Mouse (Mus musculus) olfactory bulb, adult 2 months (tissue): ENCODE data around the gene Olfr441. TPM values are rescaled to one million over a fixed set of nuclear protein-coding genes. Genes with fewer than 3 reads are reported as not detected.
"Not testable (repeated sequence)": the region's sequence is repeated elsewhere in the genome, so short reads cannot be mapped to it uniquely, and the experiment has no call there.

Experiments used
- H3K27ac ChIP-seq: fragments of 200-500 bp; 2 replicates; pipeline ENCODE4 v1.5.1; 2012; ENCODE audit warnings: low read depth, low read length; ENCODE audit not compliant: insufficient read depth
- H3K4me1 ChIP-seq: fragments of 200-500 bp; 2 replicates; pipeline ENCODE4 v1.6.1; 2012; ENCODE audit warnings: low read length; ENCODE audit not compliant: control insufficient read depth, insufficient read depth
- H3K4me3 ChIP-seq: fragments of 200-500 bp; 2 replicates; pipeline ENCODE4 v1.5.1; 2012; ENCODE audit warnings: mild to moderate bottlenecking, low read depth, low read length, moderate library complexity; ENCODE audit not compliant: insufficient read depth
- CTCF ChIP-seq: fragments of 200-500 bp; IDR thresholded peaks from 2 replicates; pipeline ENCODE4 v1.5.1; 2012; ENCODE audit warnings: low read depth, mild to moderate bottlenecking, low read length, moderate library complexity; ENCODE audit not compliant: insufficient read depth
- POLR2A ChIP-seq: fragments of 200-500 bp; IDR thresholded peaks from 2 replicates; pipeline ENCODE4 v1.6.1; 2012; ENCODE audit warnings: mild to moderate bottlenecking, low read depth, low read length, moderate library complexity; ENCODE audit not compliant: insufficient read depth
- WGBS: fragments of 180-500 bp; shearing (Covaris S2); methylation state at CpG from one replicate; pipeline ENCODE4 v1.1.7; 2018; 5-methylcytosine and 5-hydroxymethylcytosine counted together
- polyA plus RNA-seq: library from polyadenylated mRNA; stranded (reverse); fragments of >200 nt; gene quantifications from 2 replicates; pipeline ENCODE4 v1.2.4, GENCODE M21; 2012; ENCODE audit warnings: low replicate concordance; ENCODE audit not compliant: missing spikeins, insufficient read depth, insufficient read length

Gene Olfr441
- not detected in 2 replicates for polyA plus RNA-seq

DNA sequence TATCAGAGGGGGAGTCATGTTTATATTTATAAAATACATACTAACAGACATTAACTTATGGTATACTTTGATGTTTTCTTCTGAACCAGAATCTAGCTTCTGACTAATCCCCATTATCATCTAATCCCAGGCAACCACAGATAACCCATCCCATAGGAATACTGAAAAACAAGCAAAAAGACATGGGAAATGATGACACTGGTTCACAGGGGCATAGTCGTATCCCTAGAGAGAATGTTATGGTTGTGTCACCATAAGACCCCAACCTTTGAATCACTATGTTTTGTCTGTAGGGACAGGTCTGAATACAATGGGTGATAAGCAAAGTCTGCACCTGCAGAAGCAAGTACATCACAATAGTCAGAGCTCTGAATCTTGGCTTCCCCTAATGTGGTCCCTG lies at the start of gene Olfr441:
Gene Olfr441 (plus strand): TSS at position 301 of the 400 bp plus-strand sequence.
- not testable (repeated sequence) for H3K4me3 ChIP-seq, H3K27ac ChIP-seq, H3K4me1 ChIP-seq
- WGBS, result 87% methylated on average over 1 of the region's 1 CpGs

DNA sequence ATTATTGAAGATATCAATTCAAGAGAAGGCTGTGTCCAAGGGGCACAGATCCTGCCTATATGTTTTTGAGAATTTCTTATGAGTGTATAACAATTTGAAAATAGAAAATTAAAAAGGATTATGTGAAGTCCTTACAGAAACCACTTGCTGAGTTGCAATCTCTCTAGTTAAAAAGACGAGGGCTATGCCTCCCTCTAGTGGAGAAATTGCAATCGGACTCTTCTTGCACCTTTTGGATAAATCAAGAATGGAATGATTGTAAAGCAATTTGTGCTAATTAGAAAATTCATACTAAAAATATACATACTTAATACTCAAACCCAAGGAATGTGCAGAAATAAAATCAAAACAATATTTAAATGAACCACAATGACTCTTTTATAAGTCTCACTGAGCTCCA lies 27.4 kb upstream of the Olfr441 start:
- Histone ChIP-seq H3K4me3 (no peak overlapping the region), H3K27ac (no peak overlapping the region), H3K4me1 (no peaks in the 10 kb centered on the region)
- TF ChIP-seq POLR2A (no peak), CTCF (no peak)
- WGBS, result 8% methylated on average over 2 of the region's 2 CpGs

DNA sequence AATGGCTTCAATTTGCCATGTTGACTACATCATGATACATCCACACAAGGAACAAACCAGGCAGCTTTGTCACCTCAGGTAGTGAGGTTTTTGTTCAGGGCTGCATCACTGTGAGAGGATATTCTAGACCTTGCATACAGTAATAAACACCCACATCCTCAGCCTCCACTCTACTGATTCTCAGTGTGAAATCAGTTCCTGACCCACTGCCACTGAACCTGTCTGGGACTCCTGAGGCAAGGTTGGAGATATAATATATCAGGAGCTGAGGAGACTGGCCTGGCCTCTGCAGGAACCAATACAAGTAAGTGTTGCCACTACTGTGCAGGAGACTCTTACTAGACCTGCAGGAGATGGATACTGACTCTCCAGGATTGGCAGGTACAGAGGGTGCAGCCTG lies 24.8 kb upstream of the Olfr441 start:
- not testable (repeated sequence) for H3K4me3 ChIP-seq, H3K4me1 ChIP-seq, H3K27ac ChIP-seq

DNA sequence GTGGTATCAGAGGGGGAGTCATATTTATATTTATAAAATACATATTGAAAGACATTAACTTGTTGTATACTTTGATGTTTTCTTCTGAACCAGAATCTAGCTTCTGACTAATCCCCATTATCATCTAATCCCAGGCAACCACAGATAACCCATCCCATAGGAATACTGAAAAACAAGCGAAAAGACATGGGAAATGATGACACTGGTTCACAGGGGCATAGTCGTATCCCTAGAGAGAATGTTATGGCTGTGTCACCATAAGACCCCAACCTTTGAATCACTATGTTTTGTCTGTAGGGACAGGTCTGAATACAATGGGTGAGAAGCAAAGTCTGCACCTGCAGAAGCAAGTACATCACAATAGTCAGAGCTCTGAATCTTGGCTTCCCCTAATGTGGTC lies 40.1 kb downstream of the Olfr441 start, which contains the start of gene Olfr237-ps1:
Gene Olfr237-ps1 (plus strand): TSS at position 301 of the 400 bp plus-strand sequence.
- H3K4me1 ChIP-seq, H3K27ac ChIP-seq, H3K4me3 ChIP-seq: not testable (repeated sequence)
- WGBS, result 82% methylated on average over 2 of the region's 2 CpGs

DNA sequence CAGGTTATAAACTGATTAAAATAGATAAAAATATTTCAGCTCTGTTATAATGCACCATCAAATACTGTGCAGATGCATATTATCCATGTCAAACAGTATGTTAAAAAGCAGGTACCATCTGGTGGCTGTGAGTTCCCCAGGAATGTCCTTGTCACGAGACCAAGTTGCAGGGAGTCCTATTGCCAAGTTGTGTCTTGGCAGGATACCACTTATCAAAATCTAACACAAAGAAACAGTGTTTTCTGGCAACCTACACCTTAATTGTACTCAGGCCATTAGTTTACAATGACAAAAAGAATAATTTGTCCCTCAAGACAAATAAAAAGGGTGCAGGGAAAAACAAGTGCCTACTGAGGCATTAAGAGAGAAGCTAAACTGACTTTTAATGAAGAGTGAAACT lies 53.3 kb downstream of the Olfr441 start:
- Histone ChIP-seq H3K4me1 (no peaks in the 10 kb centered on the region), H3K4me3 (no peak overlapping the region), H3K27ac (no peak overlapping the region)
- WGBS, result 60% methylated on average over 1 of the region's 1 CpGs
- TF ChIP-seq POLR2A (no peak), CTCF (no peak)

DNA sequence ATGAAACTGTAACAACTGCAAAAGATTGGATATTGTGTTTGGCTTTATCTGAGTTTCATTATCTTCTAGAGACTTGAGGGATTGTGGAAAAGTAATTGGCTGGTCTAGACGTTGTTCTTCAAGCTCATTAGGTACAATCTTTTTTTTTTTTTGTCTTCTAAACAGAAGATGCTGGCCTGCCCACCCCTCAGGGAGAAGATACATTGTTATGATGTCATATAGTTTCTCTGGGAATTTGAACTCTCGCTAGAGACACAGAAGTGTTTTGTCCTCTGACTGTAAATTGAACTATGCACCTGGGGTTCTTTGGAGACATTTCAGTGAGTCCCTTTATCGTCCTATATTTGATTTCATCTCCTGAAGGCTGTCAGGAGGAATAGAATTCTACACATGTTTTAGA lies 56.8 kb downstream of the Olfr441 start, which contains the start of gene Olfr437:
Gene Olfr437 (plus strand): TSS at position 301 of the 400 bp plus-strand sequence.
- no peak within 1 kb of the TSS for H3K27ac ChIP-seq
- H3K4me3 ChIP-seq, result no peak within 1 kb of the TSS
- TF ChIP-seq CTCF (no peak), POLR2A (no peak)
- WGBS, result 68% methylated on average over 3 of the region's 3 CpGs
- H3K4me1 ChIP-seq, result no peaks in the 10 kb centered on the region

DNA sequence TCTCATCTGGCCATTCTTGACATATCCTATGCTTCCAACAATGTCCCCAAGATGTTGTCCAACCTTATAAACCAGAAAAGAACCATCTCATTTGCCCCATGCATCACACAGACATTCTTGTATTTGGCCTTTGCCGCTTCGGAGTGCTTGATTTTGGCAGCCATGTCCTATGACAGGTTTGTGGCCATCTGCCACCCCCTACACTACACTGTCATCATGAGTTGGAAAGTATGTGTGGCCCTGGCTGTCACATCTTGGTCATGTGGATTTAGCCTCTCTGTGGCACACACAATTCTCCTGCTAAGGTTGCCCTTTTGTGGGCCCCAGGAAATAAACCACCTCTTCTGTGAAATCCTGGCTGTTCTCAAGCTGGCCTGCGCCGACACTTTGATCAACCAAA lies 61.1 kb downstream of the Olfr441 start:
- Histone ChIP-seq H3K4me3 (no peak overlapping the region), H3K27ac (no peak overlapping the region), H3K4me1 (no peaks in the 10 kb centered on the region)
- no peak for TF ChIP-seq CTCF
- TF ChIP-seq POLR2A, result no peak
- 92% methylated on average over 4 of the region's 4 CpGs for WGBS

Other genes starting within 250 kb of the Olfr441 start
- gene Olfr448, start 215.9 kb upstream of the Olfr441 start, polyA plus RNA-seq, result not detected in 2 replicates
- not detected in 2 replicates for gene Olfr447, start 197.5 kb upstream of the Olfr441 start, polyA plus RNA-seq
- gene Olfr446, start 185.0 kb upstream of the Olfr441 start, polyA plus RNA-seq, result not detected in 2 replicates
- gene Olfr444, start 157.3 kb upstream of the Olfr441 start, polyA plus RNA-seq, result not detected in 2 replicates
- not detected in 2 replicates for gene Olfr237-ps1, start 40.2 kb downstream of the Olfr441 start, polyA plus RNA-seq
- gene Olfr437, start 56.9 kb downstream of the Olfr441 start, polyA plus RNA-seq, result not detected in 2 replicates
- not detected in 2 replicates for gene Olfr13, start 65.8 kb downstream of the Olfr441 start, polyA plus RNA-seq
- not detected in 2 replicates for gene Olfr435, start 90.8 kb downstream of the Olfr441 start, polyA plus RNA-seq
- not detected in 2 replicates for gene Olfr434, start 106.7 kb downstream of the Olfr441 start, polyA plus RNA-seq
- gene Olfr47, start 125.2 kb downstream of the Olfr441 start, polyA plus RNA-seq, result not detected in 2 replicates
- not detected in 2 replicates for gene Arhgef5, start 159.2 kb downstream of the Olfr441 start, polyA plus RNA-seq
- not detected in 2 replicates for gene Nobox, start 203.2 kb downstream of the Olfr441 start, polyA plus RNA-seq